Mouse (Mus musculus) MEL (cell line): ENCODE measurements around the gene Klrb1f. TPM values are rescaled to one million over a fixed set of nuclear protein-coding genes. Genes with fewer than 3 reads are reported as not detected.
"Not testable (repeated sequence)": the region's sequence is repeated elsewhere in the genome, so short reads cannot be mapped to it uniquely, and the experiment has no call there.

Experiments
- DNase-seq: peaks from one replicate; pipeline ENCODE4 v3.0.0; 2011; ENCODE audit warnings: low read depth, low spot score
- H3K27ac ChIP-seq: 2 replicates; pipeline ENCODE4 v1.5.1; 2012; ENCODE audit warnings: low read depth, mild to moderate bottlenecking, control low read depth, low read length, moderate library complexity; ENCODE audit not compliant: control insufficient read depth
- H3K27me3 ChIP-seq, 2 experiments: fragments of 150-350 bp in 1 of 2; sonication (generic) in 1 of 2; 2 replicates each; pipeline ENCODE4 v1.6.1; 2012; ENCODE audit warnings: low read length in 2 of 2, mild to moderate bottlenecking in 2 of 2, improper control_type of control experiment in 1 of 2, moderate library complexity in 1 of 2; ENCODE audit not compliant: insufficient read depth in 2 of 2, control insufficient read depth in 1 of 2
- H3K36me3 ChIP-seq, 2 experiments: 2 replicates each; pipeline ENCODE4 v1.6.1; 2012 to 2014; ENCODE audit warnings: low read length in 2 of 2, improper control_type of control experiment in 1 of 2, inconsistent platforms in 1 of 2, mild to moderate bottlenecking in 1 of 2; ENCODE audit not compliant: insufficient read depth in 2 of 2, control insufficient read depth in 1 of 2
- H3K4me1 ChIP-seq, 2 experiments: fragments of 150-350 bp in 1 of 2; sonication (generic) in 1 of 2; 2 replicates each; pipeline ENCODE4 v1.6.1; 2012; ENCODE audit warnings: low read length in 2 of 2, improper control_type of control experiment in 1 of 2, mild to moderate bottlenecking in 1 of 2; ENCODE audit not compliant: insufficient read depth in 2 of 2, control insufficient read depth in 1 of 2
- H3K4me3 ChIP-seq, 2 experiments: fragments of 150-350 bp in 1 of 2; sonication (generic) in 1 of 2; 2 replicates each; pipeline ENCODE4 v1.5.1; 2012; ENCODE audit warnings: low read depth in 2 of 2, low read length in 2 of 2, mild to moderate bottlenecking in 2 of 2, moderate library complexity in 2 of 2, control low read depth in 1 of 2, improper control_type of control experiment in 1 of 2; ENCODE audit not compliant: control insufficient read depth in 1 of 2, insufficient read depth in 1 of 2
- H3K79me2 ChIP-seq: 2 replicates; pipeline ENCODE4 v1.6.1; 2012; ENCODE audit warnings: mild to moderate bottlenecking, low read length, moderate library complexity; ENCODE audit not compliant: control insufficient read depth, poor library complexity, insufficient read depth
- H3K9ac ChIP-seq: 2 replicates; pipeline ENCODE4 v1.6.1; 2012; ENCODE audit warnings: low read depth, mild to moderate bottlenecking, control low read depth, low read length, moderate library complexity; ENCODE audit not compliant: control insufficient read depth, poor library complexity, severe bottlenecking
- H3K9me3 ChIP-seq: fragments of 150-350 bp; sonication (generic); replicated peaks from 2 replicates; pipeline ENCODE4 v1.6.1; 2012; ENCODE audit warnings: mild to moderate bottlenecking, low read length, improper control_type of control experiment, moderate library complexity; ENCODE audit not compliant: insufficient read depth
- BHLHE40 ChIP-seq: IDR thresholded peaks from 2 replicates; pipeline ENCODE4 v1.6.1; 2012; ENCODE audit warnings: low read depth, mild to moderate bottlenecking, inconsistent platforms, low read length, improper control_type of control experiment, borderline replicate concordance
- CHD2 ChIP-seq: IDR thresholded peaks from 2 replicates; pipeline ENCODE4 v1.6.1; 2011; ENCODE audit warnings: low read length, improper control_type of control experiment
- CTCF ChIP-seq, 3 experiments: IDR thresholded peaks in 2 of 3; conservative IDR thresholded peaks in 1 of 3; 2 replicates each; pipeline ENCODE4 v1.5.1; 2011 to 2012; ENCODE audit warnings: low read length in 3 of 3, low read depth in 2 of 3, mild to moderate bottlenecking in 2 of 3, improper control_type of control experiment in 1 of 3, inconsistent platforms in 1 of 3, mixed read lengths in 1 of 3, moderate library complexity in 1 of 3; ENCODE audit not compliant: control insufficient read depth in 1 of 3, insufficient read depth in 1 of 3, poor library complexity in 1 of 3, severe bottlenecking in 1 of 3
- E2F4 ChIP-seq: IDR thresholded peaks from 2 replicates; pipeline ENCODE4 v1.6.1; 2011; ENCODE audit warnings: low read depth, low read length, improper control_type of control experiment, borderline replicate concordance
- EP300 ChIP-seq, 2 experiments: IDR thresholded peaks; 2 replicates each; pipeline ENCODE4 v1.6.1; 2011; ENCODE audit warnings: improper control_type of control experiment in 2 of 2, low read length in 2 of 2, low read depth in 1 of 2, mild to moderate bottlenecking in 1 of 2
- GABPA ChIP-seq: IDR thresholded peaks from 2 replicates; pipeline ENCODE4 v1.6.1; 2012; ENCODE audit warnings: low read depth, mild to moderate bottlenecking, inconsistent platforms, low read length, improper control_type of control experiment, moderate library complexity
- GATA1 ChIP-seq: IDR thresholded peaks from 2 replicates; pipeline ENCODE4 v1.6.1; 2011; ENCODE audit warnings: low read depth, low read length, improper control_type of control experiment
- HCFC1 ChIP-seq: IDR thresholded peaks from 2 replicates; pipeline ENCODE4 v1.6.1; 2012; ENCODE audit warnings: low read depth, mild to moderate bottlenecking, inconsistent platforms, low read length, improper control_type of control experiment, moderate library complexity
- KAT2A ChIP-seq: conservative IDR thresholded peaks from 2 replicates; pipeline ENCODE4 v1.6.1; 2012; ENCODE audit warnings: low read depth, low read length, improper control_type of control experiment, inconsistent platforms
- MAZ ChIP-seq: IDR thresholded peaks from 2 replicates; pipeline ENCODE4 v1.6.1; 2012; ENCODE audit warnings: low read depth, mild to moderate bottlenecking, inconsistent platforms, low read length, improper control_type of control experiment
- MEF2A ChIP-seq: IDR thresholded peaks from 2 replicates; pipeline ENCODE4 v1.6.1; 2014; ENCODE audit warnings: low read depth, mild to moderate bottlenecking, inconsistent platforms, low read length, improper control_type of control experiment; ENCODE audit not compliant: poor library complexity, insufficient replicate concordance, severe bottlenecking; ENCODE audit errors: extremely low read depth
- MYB ChIP-seq: IDR thresholded peaks from 2 replicates; pipeline ENCODE4 v1.6.1; 2011; ENCODE audit warnings: mild to moderate bottlenecking, low read depth, low read length, improper control_type of control experiment
- MYC ChIP-seq: IDR thresholded peaks from 2 replicates; pipeline ENCODE4 v1.6.1; 2011; ENCODE audit warnings: low read depth, mild to moderate bottlenecking, low read length, improper control_type of control experiment, moderate library complexity
- POLR2AphosphoS5 ChIP-seq: IDR thresholded peaks from 2 replicates; pipeline ENCODE4 v1.6.1; 2012; ENCODE audit warnings: low read depth, borderline replicate concordance, mild to moderate bottlenecking, inconsistent platforms, low read length, moderate library complexity, mixed read lengths
- RAD21 ChIP-seq: IDR thresholded peaks from 2 replicates; pipeline ENCODE4 v1.6.1; 2011; ENCODE audit warnings: mild to moderate bottlenecking, low read depth, low read length, improper control_type of control experiment
- RCOR1 ChIP-seq: IDR thresholded peaks from 2 replicates; pipeline ENCODE4 v1.6.1; 2012; ENCODE audit warnings: low read depth, mild to moderate bottlenecking, inconsistent platforms, low read length, improper control_type of control experiment
- TBP ChIP-seq: IDR thresholded peaks from 2 replicates; pipeline ENCODE4 v1.8.0; 2011; ENCODE audit warnings: low read depth, low read length, improper control_type of control experiment
- USF1 ChIP-seq: IDR thresholded peaks from 2 replicates; pipeline ENCODE4 v1.6.1; 2014; ENCODE audit warnings: low read depth, mild to moderate bottlenecking, inconsistent platforms, low read length, improper control_type of control experiment, moderate library complexity
- USF2 ChIP-seq, 2 experiments: IDR thresholded peaks; 2 replicates each; pipeline ENCODE4 v1.6.1; 2011 to 2012; ENCODE audit warnings: improper control_type of control experiment in 2 of 2, low read length in 2 of 2, borderline replicate concordance in 1 of 2, inconsistent platforms in 1 of 2, low read depth in 1 of 2, mild to moderate bottlenecking in 1 of 2; ENCODE audit not compliant: insufficient read depth in 1 of 2
- polyA plus RNA-seq, 2 experiments: library from polyadenylated mRNA; stranded (reverse) in 1 of 2; unstranded in 1 of 2; fragments of >175 nt in 1 of 2; fragments of >200 nt in 1 of 2; gene quantifications; 2 replicates each; pipeline versions ENCODE4 v1.2.1 to v1.2.4; 2012; ENCODE audit warnings: low replicate concordance in 2 of 2, low read depth in 1 of 2; ENCODE audit not compliant: insufficient read length in 2 of 2, insufficient read depth in 1 of 2, missing spikeins in 1 of 2
- total RNA-seq: library from RNA; depleted of rRNA; stranded (reverse); fragments of 300-350 nt; gene quantifications from 2 replicates; pipeline ENCODE4 v1.2.3, GENCODE M21; 2012

Klrb1f gene
- total and polyA plus RNA-seq, 3 experiments: 0.27 to 0.52 TPM; not detected in 1

DNA sequence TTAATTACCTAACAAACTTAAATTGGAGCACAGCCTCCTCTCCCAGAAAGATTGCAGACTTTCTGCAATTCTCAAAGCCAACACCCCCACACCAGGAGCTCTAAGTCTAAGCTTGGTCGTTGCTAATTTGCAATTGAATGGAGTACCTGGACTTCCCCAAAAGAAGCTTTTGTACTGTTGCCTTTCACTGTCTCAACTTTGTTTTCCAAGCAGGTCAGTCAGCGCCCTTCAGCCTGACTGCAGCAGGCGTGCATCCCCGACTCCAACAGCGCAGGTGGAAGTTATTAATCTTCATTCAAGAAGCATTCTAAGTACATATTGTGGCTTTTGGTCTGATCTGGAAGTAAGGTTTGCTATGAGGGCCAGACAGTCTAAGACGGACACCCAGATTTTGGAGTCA is 39.4 kb downstream of the Klrb1f start:
- Histone ChIP-seq H3K9ac (no peak overlapping the region), H3K9me3 (peaks cover 3% of the 10 kb centered on the region; the same call in 1 of the 2 replicates), H3K36me3 (no peaks in the 10 kb centered on the region), H3K79me2 (no peaks in the 10 kb centered on the region), H3K27me3 (no peaks in the 10 kb centered on the region), H3K4me3 (no peak overlapping the region), H3K4me1 (no peaks in the 10 kb centered on the region), H3K27ac (no peak overlapping the region)
- no peak for TF ChIP-seq BHLHE40
- TF ChIP-seq E2F4: no peak
- no peak for TF ChIP-seq USF2 (IDR thresholded peaks at IDR 0.05; ENCODE audit: borderline replicate concordance in 1 of 2, insufficient read depth in 1 of 2, low read depth in 1 of 2, low read length in 2 of 2)
- TF ChIP-seq RAD21: no peak
- no peak for TF ChIP-seq POLR2AphosphoS5
- TF ChIP-seq RCOR1: no peak
- TF ChIP-seq MYC: no peak
- TF ChIP-seq CHD2: no peak
- TF ChIP-seq GABPA: no peak
- no peak for TF ChIP-seq EP300 (IDR thresholded peaks at IDR 0.05; ENCODE audit: low read depth in 1 of 2, low read length in 2 of 2)
- TF ChIP-seq CTCF (IDR thresholded peaks at IDR 0.05 in 2 of 3, conservative IDR thresholded peaks at IDR 0.05 in 1 of 3; ENCODE audit: control insufficient read depth in 1 of 3, insufficient read depth in 1 of 3, low read depth in 2 of 3, low read length in 3 of 3, poor library complexity in 1 of 3, severe bottlenecking in 1 of 3): no peak
- no peak for TF ChIP-seq USF1
- TF ChIP-seq TBP: no peak
- no peak for TF ChIP-seq MAZ
- no peak for TF ChIP-seq MYB
- TF ChIP-seq HCFC1: no peak
- TF ChIP-seq MEF2A: no peak
- no peak for TF ChIP-seq GATA1
- no peak for TF ChIP-seq KAT2A
- DNase-seq: no peak

DNA sequence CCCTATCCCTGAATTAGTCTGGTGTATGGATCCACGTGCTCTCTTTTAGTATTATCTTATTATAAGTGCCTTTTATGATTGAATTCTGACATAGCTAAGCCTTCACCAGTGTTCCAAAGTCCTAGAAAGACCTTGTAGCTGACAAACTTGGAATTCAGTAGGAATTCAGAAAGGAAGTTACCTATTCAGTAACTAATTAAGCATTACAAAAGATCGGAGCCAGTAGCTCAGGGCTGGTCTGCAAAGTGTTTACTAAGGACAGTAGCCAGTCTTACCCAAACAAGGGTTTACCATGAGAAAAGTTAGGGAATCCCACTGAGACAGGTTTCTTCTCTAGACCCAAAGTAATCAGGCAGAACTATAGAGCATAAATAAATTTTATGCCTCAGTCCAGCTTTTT is 40.3 kb downstream of the Klrb1f start:
- not testable (repeated sequence) for H3K9ac ChIP-seq, H3K27me3 ChIP-seq, H3K9me3 ChIP-seq, DNase-seq, H3K4me1 ChIP-seq, H3K36me3 ChIP-seq, H3K27ac ChIP-seq, H3K79me2 ChIP-seq, H3K4me3 ChIP-seq
